Mouse (Mus musculus) fibroblast of lung, adult 2 months (primary cell): Measurements from ENCODE around the gene Artn.

Experiments
- DNase-seq: peaks from one replicate; pipeline ENCODE4 v3.0.0-alpha.2; 2011; ENCODE audit warnings: low read depth

Gene Artn

GRCm38 (mm10) chr4:117889471-117889870 is 40.1 kb downstream of the Artn start:
- DNase-seq: no peak

- DNase-seq: no peak
Measured at GRCm38 (mm10) chr4:117887920-117888319, 41.6 kb downstream of the Artn start.

- peak; percentile 48 for DNase-seq
Measured at GRCm38 (mm10) chr4:117887133-117887532, 42.4 kb downstream of the Artn start, which contains the start of gene Atp6v0b. Atp6v0b (minus strand) TSS chr4:117887333.

GRCm38 (mm10) chr4:117886644-117887043 is 42.9 kb downstream of the Artn start:
- DNase-seq: no peak

GRCm38 (mm10) chr4:117885994-117886393 is 43.6 kb downstream of the Artn start:
- no peak for DNase-seq

- DNase-seq: no peak
Measured at GRCm38 (mm10) chr4:117885093-117885492, 44.5 kb downstream of the Artn start.

- no peak for DNase-seq
Measured at GRCm38 (mm10) chr4:117884146-117884545, 45.4 kb downstream of the Artn start.

- no peak for DNase-seq
Measured at GRCm38 (mm10) chr4:117882701-117883691, 46.6 kb downstream of the Artn start, which contains the start of gene B4galt2. B4galt2 (minus strand) TSS chr4:117883487.

GRCm38 (mm10) chr4:117878703-117879102 is 50.9 kb downstream of the Artn start:
- no peak for DNase-seq

GRCm38 (mm10) chr4:117878301-117878700 is 51.3 kb downstream of the Artn start:
- DNase-seq: no peak
